Mouse (Mus musculus) testis, adult 2 months (tissue): ENCODE data around the gene Arfip2.

Source experiments
- CTCF ChIP-seq: fragments of 200-500 bp; IDR thresholded peaks from 2 replicates; pipeline ENCODE4 v1.5.1; 2012; ENCODE audit warnings: low read depth, mild to moderate bottlenecking, inconsistent platforms, low read length, moderate library complexity; ENCODE audit not compliant: control insufficient read depth, insufficient read depth, insufficient replicate concordance
- POLR2A ChIP-seq: fragments of 200-500 bp; IDR thresholded peaks from 2 replicates; pipeline ENCODE4 v1.6.1; 2012; ENCODE audit warnings: low read depth, mild to moderate bottlenecking, inconsistent platforms, low read length, moderate library complexity; ENCODE audit not compliant: control insufficient read depth

DNA sequence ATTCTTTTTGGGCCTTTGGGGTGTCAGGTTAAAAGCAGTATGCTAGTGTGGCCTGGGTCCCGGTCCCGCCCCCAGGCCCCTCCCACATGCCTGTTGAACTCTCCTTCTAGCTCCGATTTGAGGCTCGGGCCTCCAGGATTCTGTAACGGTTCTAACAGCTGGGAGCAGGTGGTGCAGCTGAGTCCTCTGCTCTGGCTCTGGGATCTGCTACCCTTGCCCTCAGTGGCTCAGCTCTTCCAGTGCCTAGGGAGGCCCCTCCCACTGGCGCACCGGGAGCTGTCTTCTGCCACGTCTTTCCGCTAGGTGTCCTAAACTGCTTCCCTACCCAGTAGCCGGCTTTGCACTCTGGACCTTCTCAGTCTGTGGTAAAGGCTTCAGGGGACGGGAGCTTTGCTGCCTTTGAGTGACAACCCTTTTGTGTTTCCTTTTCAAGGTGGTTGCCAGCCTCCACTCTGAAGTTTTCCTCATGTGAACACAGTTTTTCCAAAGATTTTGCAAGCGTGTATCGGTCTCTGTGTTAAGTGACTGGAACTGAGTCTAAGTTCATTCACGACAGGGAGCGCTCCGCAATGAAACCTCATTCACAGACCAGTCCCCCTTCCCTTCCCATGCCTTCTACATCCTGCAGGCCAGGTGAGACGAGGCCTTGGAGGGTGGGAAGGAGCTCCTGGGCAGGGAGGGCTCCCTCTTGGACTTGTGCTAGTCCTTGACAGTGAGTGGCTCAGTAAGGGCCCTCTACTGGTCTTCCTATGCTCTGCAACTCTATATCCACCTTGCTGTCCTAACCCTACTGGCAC is 10.6 kb upstream of the Arfip2 start, which contains the start of gene Dnhd1:
- TF ChIP-seq POLR2A (peak; percentile 68), CTCF (peak; percentile 50; the same call in 1 of the 2 replicates)
